Mouse (Mus musculus): ENCODE results near the gene Gm11011.

The Gm11011 gene

DNA sequence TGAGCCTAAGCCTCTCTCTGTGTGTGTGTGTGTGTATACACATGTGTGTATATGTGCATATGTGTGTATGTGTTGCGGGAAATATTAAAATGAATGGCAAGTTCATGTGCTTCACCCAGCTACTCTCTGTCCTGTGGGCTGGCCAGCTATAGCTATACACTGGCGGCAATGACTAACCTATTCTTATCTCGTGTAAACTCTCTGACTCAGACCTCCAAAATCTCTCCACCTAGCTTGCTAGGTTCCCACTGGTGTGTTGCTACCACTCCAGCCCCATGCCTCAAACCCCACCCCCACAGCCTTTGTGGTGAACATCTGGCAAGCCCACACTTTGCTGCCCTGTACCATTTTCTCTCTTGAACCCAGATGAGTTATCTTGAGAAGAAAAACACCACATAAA, 857 bp downstream of the Gm11011 start:
- peak; percentile 12 for DNase-seq

GRCm38 (mm10) chr2:169585631-169586285, 1.8 kb downstream of the Gm11011 start:
- no peak for DNase-seq

GRCm38 (mm10) chr2:169584745-169585456, 2.6 kb downstream of the Gm11011 start:
- DNase-seq = no peak

DNA sequence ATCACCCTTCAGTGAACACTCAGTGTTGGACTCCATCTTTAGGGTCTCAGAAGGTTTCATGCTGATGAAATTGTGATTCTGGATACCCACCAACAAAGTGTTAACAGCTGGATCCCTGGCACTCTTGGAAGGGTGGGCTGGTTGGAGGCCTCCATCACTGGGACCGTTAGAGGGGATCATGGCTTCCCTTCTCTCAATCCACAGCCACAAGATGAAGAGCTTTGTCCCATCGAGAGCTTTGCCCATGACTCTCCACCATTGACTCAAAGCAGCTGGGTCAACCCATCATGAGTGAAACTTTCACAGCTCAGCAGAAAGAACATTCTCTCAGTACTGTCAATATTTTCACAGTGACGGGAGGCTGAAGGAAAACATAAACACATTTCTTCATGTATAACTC, 4.1 kb downstream of the Gm11011 start:
- no peak for DNase-seq

GRCm38 (mm10) chr2:169577508-169578196, 9.9 kb downstream of the Gm11011 start:
- DNase-seq = no peak

- no peak for DNase-seq
These were observed 17.5 kb downstream of the Gm11011 start for GRCm38 (mm10) chr2:169570063-169570462.

DNA sequence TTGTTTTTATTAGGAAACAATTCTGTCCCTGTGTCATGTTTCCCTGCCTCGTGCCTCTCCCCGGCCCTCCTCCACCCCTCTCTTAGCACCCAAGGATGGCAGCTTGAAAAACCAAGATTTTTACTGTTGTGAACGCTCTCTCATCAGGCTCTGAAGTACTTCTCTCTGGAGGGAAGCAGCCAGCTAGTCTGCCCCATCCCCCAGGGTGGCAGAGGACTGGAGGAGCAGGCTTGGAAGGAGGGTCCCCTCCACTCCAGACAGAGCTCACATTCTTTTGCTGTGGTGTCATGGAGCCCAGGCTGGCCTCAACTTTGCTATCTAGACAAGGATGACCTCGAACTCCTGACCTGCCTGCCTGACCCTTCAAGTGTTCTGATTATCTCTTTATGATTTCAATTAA, 21.4 kb downstream of the Gm11011 start:
- no peak for DNase-seq

DNA sequence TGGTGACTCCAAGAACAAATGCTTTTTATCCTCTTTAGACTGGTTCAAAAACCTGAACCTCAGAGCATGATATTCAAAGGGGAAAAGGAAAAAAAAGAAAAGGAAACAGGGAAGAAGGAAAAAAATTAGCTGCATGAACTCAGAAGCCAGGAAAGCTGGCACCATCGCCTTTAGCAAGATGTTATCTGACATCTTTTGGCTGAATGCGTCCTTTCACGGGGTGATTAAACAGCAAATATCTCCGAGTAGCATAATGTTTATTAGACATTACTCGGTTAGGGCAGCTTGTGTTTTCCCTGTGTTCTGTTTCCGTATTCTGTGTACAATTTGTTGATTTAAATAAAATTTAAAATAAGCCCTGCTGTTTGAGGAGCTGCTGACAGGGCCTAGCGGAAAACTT, 21.8 kb downstream of the Gm11011 start:
- DNase-seq = no peak

GRCm38 (mm10) chr2:169545674-169546073, 41.9 kb downstream of the Gm11011 start:
- DNase-seq = no peak

DNA sequence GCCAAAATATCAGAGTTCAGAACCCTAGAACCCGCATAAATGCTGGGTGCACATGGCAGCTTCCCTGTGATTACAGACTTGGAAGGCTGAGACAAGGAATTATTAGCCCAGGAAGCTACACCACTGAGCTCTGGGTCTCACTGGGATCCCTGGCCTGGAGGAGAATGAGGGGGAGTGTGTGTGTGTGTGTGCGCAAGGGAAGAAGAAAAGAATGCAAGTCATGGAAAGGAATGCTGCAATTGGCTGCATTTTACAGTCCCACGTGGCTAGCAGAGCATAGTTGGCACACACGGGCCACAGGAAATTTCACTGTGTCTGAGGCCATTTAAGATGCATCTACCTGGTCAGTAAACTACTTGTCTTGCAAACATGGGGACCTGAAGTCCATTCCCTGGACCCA, 48.6 kb downstream of the Gm11011 start:
- no peak for DNase-seq
